Mouse (Mus musculus) lung, postnatal 14 days (tissue): ENCODE data around the gene Lipt1.
A peak's percentile ranks its signal among the peaks of the same experiment; 100 is the strongest.

Experiments
- DNase-seq: peaks from one replicate; pipeline ENCODE4 v3.0.0; 2021

Lipt1 gene

GRCm38 (mm10) chr1:37871704-37872103 is at the start of gene Lipt1:
Lipt1 (plus strand) TSS chr1:37871738.
- peak; percentile 42 for DNase-seq

- DNase-seq: no peak
Observed at GRCm38 (mm10) chr1:37831681-37832080, 39.9 kb upstream of the Lipt1 start.

- no peak for DNase-seq
Observed at GRCm38 (mm10) chr1:37846878-37847277, 24.7 kb upstream of the Lipt1 start.

- no peak for DNase-seq
Observed at GRCm38 (mm10) chr1:37850696-37851095, 20.8 kb upstream of the Lipt1 start.

GRCm38 (mm10) chr1:37864511-37865400 is 6.8 kb upstream of the Lipt1 start:
- DNase-seq: peak; percentile 100

- no peak for DNase-seq
Observed at GRCm38 (mm10) chr1:37865401-37866215, 5.9 kb upstream of the Lipt1 start.

- no peak for DNase-seq
Observed at GRCm38 (mm10) chr1:37866286-37866685, 5.3 kb upstream of the Lipt1 start, which contains the start of gene Tsga10. Tsga10 (minus strand) TSS chr1:37866429.

- DNase-seq: peak; percentile 50
Observed at GRCm38 (mm10) chr1:37867056-37867455, 4.5 kb upstream of the Lipt1 start.

- no peak for DNase-seq
Observed at GRCm38 (mm10) chr1:37867684-37868322, 3.7 kb upstream of the Lipt1 start.

GRCm38 (mm10) chr1:37868640-37869039 is 2.9 kb upstream of the Lipt1 start:
- DNase-seq: no peak

- DNase-seq: no peak
Observed at GRCm38 (mm10) chr1:37869362-37869761, 2.2 kb upstream of the Lipt1 start.

- peak; percentile 79 for DNase-seq
Observed at GRCm38 (mm10) chr1:37872131-37873067, 861 bp downstream of the Lipt1 start.

- DNase-seq: no peak
Observed at GRCm38 (mm10) chr1:37873157-37873556, 1.6 kb downstream of the Lipt1 start.

GRCm38 (mm10) chr1:37877736-37878460 is 6.4 kb downstream of the Lipt1 start:
- no peak for DNase-seq

- DNase-seq: no peak
Observed at GRCm38 (mm10) chr1:37883411-37883810, 11.9 kb downstream of the Lipt1 start.

- DNase-seq: no peak
Observed at GRCm38 (mm10) chr1:37884451-37884850, 12.9 kb downstream of the Lipt1 start.

- no peak for DNase-seq
Observed at GRCm38 (mm10) chr1:37889206-37889605, 17.7 kb downstream of the Lipt1 start.

GRCm38 (mm10) chr1:37890025-37890652 is 18.6 kb downstream of the Lipt1 start, which contains the start of the genes Mitd1 and Mrpl30:
Mitd1 (minus strand) TSS chr1:37890411.
Mrpl30 (plus strand) TSS chr1:37890477.
- DNase-seq: peak; percentile 90

- DNase-seq: no peak
Observed at GRCm38 (mm10) chr1:37891400-37891799, 19.9 kb downstream of the Lipt1 start.

- no peak for DNase-seq
Observed at GRCm38 (mm10) chr1:37894606-37895005, 23.1 kb downstream of the Lipt1 start.

- DNase-seq: no peak
Observed at GRCm38 (mm10) chr1:37899816-37900215, 28.3 kb downstream of the Lipt1 start.
